Comparison of ENCODE assay signal across 8 mouse cellular contexts in genomic region chr1:38241801-38242200, GRCm38 (mm10).
DNase-seq lines count a peak whose midpoint lies in the region; ATAC-seq and TF ChIP-seq lines count a peak whose summit lies in the region.

No protein-coding gene starts in this region.

- H3K4me1 ChIP-seq in heart, embryonic 14.5 days (ENCODE audit: control insufficient read depth in 2 of 2, insufficient read depth in 2 of 2, low read length in 2 of 2) = peaks cover 10 to 29% of the 10 kb centered on the region in 2 experiments
- no peaks in the 10 kb centered on the region for H3K4me1 ChIP-seq in stomach, postnatal 0 days (replicated peaks; ENCODE audit: control insufficient read depth, insufficient read depth)

- 0 out of 4 replicates have a peak overlapping the region, but pooled peaks of 1 of the 2 experiments have one; percentile 19 for H3K27ac ChIP-seq in heart, embryonic 14.5 days (replicated peaks in 1 of 2; ENCODE audit: control insufficient read depth in 1 of 2, insufficient read depth in 1 of 2, low read depth in 2 of 2, low read length in 2 of 2)
- no peak overlapping the region for H3K27ac ChIP-seq in stomach, postnatal 0 days (replicated peaks)

- no peak overlapping the region for H3K9ac ChIP-seq in heart, embryonic 14.5 days (ENCODE audit: low read length)
- H3K9ac ChIP-seq in stomach, postnatal 0 days (ENCODE audit: low read length) = no peak overlapping the region

- no peak overlapping the region for H3K4me2 ChIP-seq in heart, embryonic 14.5 days (ENCODE audit: low read length)
- no peak overlapping the region for H3K4me2 ChIP-seq in stomach, postnatal 0 days (replicated peaks; ENCODE audit: low read depth)

- no peak for TF ChIP-seq EP300 in stomach, postnatal 0 days (optimal IDR thresholded peaks at IDR 0.05)

- no peaks in the 10 kb centered on the region for H3K9me3 ChIP-seq in heart, embryonic 14.5 days (ENCODE audit: control insufficient read depth, low read length)
- no peaks in the 10 kb centered on the region for H3K9me3 ChIP-seq in stomach, postnatal 0 days (ENCODE audit: control insufficient read depth, low read length)

- ATAC-seq in heart, embryonic 14.5 days (ENCODE audit: insufficient number of reproducible peaks, insufficient read depth, low FRiP score, low read depth) = peak; percentile 41; the same call in 1 of the 2 replicates
- no peak for ATAC-seq in stomach, postnatal 0 days (ENCODE audit: low FRiP score, low TSS enrichment)

- H3K4me3 ChIP-seq in heart, embryonic 14.5 days (ENCODE audit: control insufficient read depth in 1 of 2, insufficient read depth in 1 of 2, low read depth in 1 of 2, low read length in 2 of 2) = no peak overlapping the region
- no peak overlapping the region for H3K4me3 ChIP-seq in stomach, postnatal 0 days (ENCODE audit: low read depth, low read length)

- H3K27me3 ChIP-seq in heart, embryonic 14.5 days (ENCODE audit: control insufficient read depth, insufficient read depth, low read length) = no peaks in the 10 kb centered on the region
- H3K27me3 ChIP-seq in stomach, postnatal 0 days (ENCODE audit: control insufficient read depth, insufficient read depth, low read length) = no peaks in the 10 kb centered on the region

- DNase-seq in adrenal gland, adult (ENCODE audit: inconsistent age in 2 of 2, low spot score in 1 of 2) = peak; percentile 88 to 94
- peak; percentile 89 for DNase-seq in adrenal gland, adult 8-10 months
- DNase-seq in kidney, postnatal 36 days = peak; percentile 57 to 58
- DNase-seq in right cerebral cortex, postnatal 4 days = no peak
- no peak for DNase-seq in left cerebral cortex, adult 9 months (ENCODE audit: low spot score in 2 of 2)
- no peak for DNase-seq in stomach, postnatal 0 days (ENCODE audit: low spot score)
- no peak for DNase-seq in cerebellum, adult 11 months

- H3K36me3 ChIP-seq in heart, embryonic 14.5 days (ENCODE audit: control insufficient read depth, insufficient read depth, low read length) = no peaks in the 10 kb centered on the region
- no peaks in the 10 kb centered on the region for H3K36me3 ChIP-seq in stomach, postnatal 0 days (ENCODE audit: control insufficient read depth, insufficient read depth, low read length)

- 53% methylated on average over 4 of the region's 4 CpGs for WGBS in heart, embryonic 14.5 days
- WGBS in stomach, postnatal 0 days = 39% methylated on average over 4 of the region's 4 CpGs

- no peak for TF ChIP-seq CTCF in stomach, postnatal 0 days (IDR thresholded peaks at IDR 0.05; ENCODE audit: low read depth)

Comparison
In these comparisons a context has a peak if more than half of its experiments do, and no peak if none do; other contexts are left out.
1. DNase-seq: peak in adrenal gland, adult (2 of 2), adrenal gland, adult 8-10 months (single experiment) and kidney, postnatal 36 days (2 of 2); none in right cerebral cortex, postnatal 4 days (single experiment), left cerebral cortex, adult 9 months (0 of 2), stomach, postnatal 0 days (single experiment) and cerebellum, adult 11 months (single experiment).